Mouse (Mus musculus) frontal cortex, postnatal 36 days (tissue): ENCODE measurements around the gene Tmem163.

Source experiments
- DNase-seq, 2 experiments: peaks; one replicate each; pipeline ENCODE4 v3.0.0; 2022; ENCODE audit warnings: low spot score in 2 of 2

Gene Tmem163

GRCm38 (mm10) chr1:127568641-127569040 is 110.7 kb downstream of the Tmem163 start:
- DNase-seq = no peak

DNA sequence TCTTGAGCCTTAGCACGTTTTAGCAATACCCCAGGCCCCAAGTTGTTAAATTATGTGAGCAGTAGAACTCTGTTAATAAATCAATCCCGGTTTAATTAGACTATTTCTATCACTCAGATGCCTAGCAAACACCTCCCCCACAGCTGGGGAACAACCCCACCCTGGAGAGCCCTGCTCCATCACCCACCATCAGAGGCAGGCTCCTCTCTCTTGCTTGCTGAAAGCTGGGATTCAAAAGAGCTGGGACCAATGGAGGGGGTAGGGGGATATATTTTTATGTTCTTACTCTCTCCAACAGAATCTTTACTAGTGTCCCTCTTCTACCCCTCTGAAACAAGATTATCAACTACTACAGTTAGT is 122.9 kb downstream of the Tmem163 start:
- no peak for DNase-seq

- DNase-seq = no peak
Measured at GRCm38 (mm10) chr1:127555822-127556485, 123.4 kb downstream of the Tmem163 start.

GRCm38 (mm10) chr1:127548078-127548477 is 131.3 kb downstream of the Tmem163 start:
- DNase-seq = no peak

- DNase-seq = no peak
Measured at GRCm38 (mm10) chr1:127542756-127543155, 136.6 kb downstream of the Tmem163 start.

- DNase-seq = peak in 1 of 2 experiments; percentile 6
Measured at GRCm38 (mm10) chr1:127541931-127542330, 137.4 kb downstream of the Tmem163 start.

- DNase-seq = no peak
Measured at GRCm38 (mm10) chr1:127541522-127541921, 137.8 kb downstream of the Tmem163 start.

- peak; percentile 19 to 21 for DNase-seq
Measured at GRCm38 (mm10) chr1:127537204-127538038, 141.9 kb downstream of the Tmem163 start.

GRCm38 (mm10) chr1:127536448-127536847 is 142.9 kb downstream of the Tmem163 start:
- DNase-seq = no peak

GRCm38 (mm10) chr1:127531723-127532122 is 147.6 kb downstream of the Tmem163 start:
- DNase-seq = no peak

DNA sequence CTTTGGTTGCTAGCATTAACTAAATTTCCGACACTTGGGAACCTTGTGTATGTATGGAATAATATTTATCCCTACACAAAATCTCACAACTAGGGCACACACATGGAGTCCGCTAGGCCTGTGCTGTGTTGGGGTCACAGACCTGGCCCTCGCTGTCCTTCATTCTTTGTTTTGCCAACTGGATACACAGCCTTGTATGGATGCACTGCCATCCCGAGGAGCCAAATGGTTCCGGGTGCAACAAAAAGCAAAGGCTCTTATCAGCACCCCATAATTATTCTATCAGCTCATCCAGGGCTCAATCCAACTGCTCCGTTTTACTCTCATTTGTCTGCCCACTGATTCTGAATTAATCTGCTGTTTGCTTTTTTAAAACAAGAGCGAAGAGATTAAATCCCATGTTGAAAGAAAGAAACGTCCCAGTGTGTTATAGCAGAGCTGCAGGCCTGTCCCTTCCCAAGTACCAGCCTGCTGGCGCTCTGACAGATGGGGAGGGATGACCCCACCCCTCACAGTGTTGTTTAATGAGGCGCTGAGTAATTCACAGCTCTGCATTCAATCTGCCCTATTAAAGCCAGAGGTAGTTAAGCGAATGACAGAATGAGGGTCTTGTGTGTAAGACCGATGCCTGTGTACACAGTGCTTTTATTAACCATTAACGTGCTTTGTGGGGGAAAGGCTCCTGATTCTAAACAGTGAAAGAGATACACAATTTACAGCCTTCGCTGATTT is 148.3 kb downstream of the Tmem163 start:
- DNase-seq = no peak

GRCm38 (mm10) chr1:127523364-127523763 is 156.0 kb downstream of the Tmem163 start:
- DNase-seq = no peak

DNA sequence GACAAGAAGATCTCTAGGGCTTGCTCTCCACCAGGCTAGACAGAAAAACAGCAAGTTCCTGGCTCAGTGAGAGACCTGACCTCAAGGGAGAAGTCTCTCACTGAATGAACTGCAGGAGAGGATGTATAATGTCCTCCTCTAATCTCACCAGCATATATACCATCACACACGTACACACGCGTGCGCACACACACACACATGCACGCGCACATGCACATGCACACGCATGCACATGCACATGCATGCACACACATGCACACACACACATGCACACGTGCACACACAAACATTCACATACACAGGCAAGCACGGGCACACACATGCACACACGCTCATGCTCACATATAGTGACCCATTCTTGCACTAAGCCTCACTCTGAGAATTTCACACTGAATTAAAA is 164.5 kb downstream of the Tmem163 start:
- DNase-seq = no peak

- DNase-seq = no peak
Measured at GRCm38 (mm10) chr1:127514479-127514878, 164.9 kb downstream of the Tmem163 start.

- no peak for DNase-seq
Measured at GRCm38 (mm10) chr1:127513664-127514063, 165.7 kb downstream of the Tmem163 start.

GRCm38 (mm10) chr1:127513140-127513539 is 166.2 kb downstream of the Tmem163 start:
- no peak for DNase-seq

GRCm38 (mm10) chr1:127512709-127513108 is 166.6 kb downstream of the Tmem163 start:
- DNase-seq = no peak

- DNase-seq = no peak
Measured at GRCm38 (mm10) chr1:127511362-127511761, 168.0 kb downstream of the Tmem163 start.

DNA sequence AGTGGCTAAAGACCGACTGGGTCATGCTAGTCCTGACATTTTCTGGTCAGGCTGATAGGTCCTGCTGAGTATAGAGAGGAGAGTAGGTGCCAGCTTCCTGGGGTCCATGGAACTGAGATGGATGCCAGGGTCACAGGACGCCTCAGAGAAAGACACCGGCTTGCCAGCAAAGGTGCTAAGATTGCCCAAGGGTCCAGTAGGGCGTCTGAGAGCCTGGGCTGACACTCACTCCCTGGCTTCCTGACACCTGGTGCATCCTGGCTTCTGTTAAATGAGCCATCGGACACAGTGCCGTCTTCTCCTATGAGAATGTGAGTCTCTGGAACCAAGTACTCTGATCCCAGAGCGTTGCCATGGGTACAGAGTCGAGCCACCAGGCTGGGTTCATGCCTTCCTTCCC is 170.4 kb downstream of the Tmem163 start:
- DNase-seq = no peak

DNA sequence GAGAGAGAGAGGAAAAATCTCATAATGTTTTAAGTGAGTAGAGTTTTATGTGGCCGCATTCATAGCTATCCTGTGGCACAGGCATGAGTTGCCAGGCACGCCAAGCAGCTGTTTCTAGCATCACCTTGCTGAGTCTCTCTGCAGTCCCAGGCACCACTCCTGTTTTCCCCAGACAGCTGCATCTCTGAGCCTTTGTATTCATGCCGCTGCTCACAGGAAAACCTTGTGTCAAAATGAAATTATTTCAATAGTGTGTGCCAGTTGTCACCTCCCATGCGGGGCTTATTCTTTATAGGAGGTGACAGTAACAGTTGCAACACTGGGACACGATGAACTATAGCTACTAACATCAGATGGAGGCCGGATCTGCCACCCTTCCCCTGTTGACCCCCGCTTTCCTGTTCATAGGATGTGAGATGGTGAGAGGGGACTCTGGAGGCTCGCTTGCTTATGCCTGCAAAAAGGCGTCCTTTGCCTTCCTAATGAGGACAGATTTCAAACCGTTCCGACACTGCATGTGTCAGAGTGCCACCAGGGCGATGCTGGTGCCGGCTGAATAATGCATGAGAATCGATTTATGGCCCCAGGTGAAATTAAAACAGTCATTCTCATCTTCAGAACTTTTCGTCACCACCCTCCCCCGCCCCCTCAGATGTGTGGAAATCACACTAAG is 171.1 kb downstream of the Tmem163 start:
- DNase-seq = no peak

DNA sequence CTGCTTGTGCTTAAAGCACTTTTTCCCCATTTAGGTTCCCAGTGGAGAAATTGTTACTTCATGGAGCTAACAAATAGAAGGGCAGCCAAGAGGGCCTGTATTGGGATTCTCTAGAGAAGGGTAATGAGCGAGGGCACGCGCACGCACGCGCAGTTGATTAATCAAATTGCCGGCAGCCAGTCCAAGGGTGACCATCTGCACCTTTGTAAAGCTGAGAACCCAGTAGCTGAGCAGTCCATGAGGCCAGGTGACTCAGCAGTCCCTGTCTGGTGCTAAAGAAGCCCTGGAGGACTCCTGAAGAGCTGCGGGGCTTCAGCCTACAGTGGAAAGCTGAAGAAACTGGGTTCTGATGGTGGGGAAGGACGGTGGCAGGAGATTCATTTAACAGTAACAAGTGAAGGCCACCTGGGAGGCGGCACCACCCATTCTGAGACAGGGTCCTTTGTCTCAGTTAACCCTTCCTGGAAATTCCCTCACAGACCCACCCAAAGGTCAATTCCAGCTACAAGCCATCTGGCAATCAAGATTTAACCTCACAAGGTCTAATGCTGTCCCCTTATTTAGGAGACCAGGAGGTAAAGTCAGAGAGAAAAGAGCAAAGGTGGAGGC is 172.2 kb downstream of the Tmem163 start:
- no peak for DNase-seq

DNA sequence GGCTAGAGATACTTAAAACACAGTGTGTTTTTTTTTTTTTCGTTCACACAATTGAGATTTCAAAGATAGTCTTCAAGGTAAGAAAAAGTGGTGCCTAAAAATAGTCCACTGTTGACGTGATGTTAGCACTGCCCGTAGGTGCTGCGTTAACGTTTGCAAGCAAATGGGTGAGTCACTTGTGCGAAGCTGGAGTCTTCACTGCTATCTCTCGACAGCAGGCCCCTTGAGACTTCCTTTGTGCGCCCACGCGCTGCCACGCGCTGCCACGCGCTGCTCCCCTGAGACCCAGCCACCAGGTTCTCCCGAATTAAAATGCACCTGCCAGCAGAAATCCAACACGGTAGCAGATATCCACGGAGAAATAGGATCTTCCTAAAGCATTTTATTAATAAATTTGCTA is 178.6 kb downstream of the Tmem163 start:
- DNase-seq = no peak
